Mouse (Mus musculus): ENCODE measurements around the gene Bcat1.

DNA sequence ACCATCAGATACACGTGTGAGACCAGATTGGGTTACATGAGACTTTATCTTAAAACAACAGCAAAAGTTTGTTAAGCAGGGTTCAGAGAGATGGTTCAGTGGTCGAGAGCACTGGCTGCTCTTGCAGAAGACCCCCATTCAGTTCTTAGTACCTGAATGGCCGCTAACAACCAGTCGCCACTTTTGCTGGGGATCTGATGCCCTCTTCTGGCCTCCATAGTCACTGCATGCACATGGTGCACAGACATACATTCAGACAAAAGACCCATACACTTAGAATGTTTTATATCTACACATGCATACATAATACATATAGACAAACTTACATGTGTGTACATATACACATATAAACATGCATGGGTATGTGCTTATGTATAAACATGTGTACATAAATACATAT is 86.8 kb downstream of the Bcat1 start:
- TF ChIP-seq TCF12 (IDR thresholded peaks at IDR 0.05; ENCODE audit: insufficient read depth, poor library complexity, severe bottlenecking) (no peak), POLR2A (IDR thresholded peaks at IDR 0.05; ENCODE audit: insufficient read length, low read depth) (no peak), USF1 (IDR thresholded peaks at IDR 0.05; ENCODE audit: low read depth) (no peak), MAX (IDR thresholded peaks at IDR 0.05; ENCODE audit: low read depth) (no peak), E2F4 (IDR thresholded peaks at IDR 0.05; ENCODE audit: insufficient read depth) (no peak), POLR2AphosphoS2 (IDR thresholded peaks at IDR 0.05; ENCODE audit: insufficient read length, low read depth) (no peak), MYOG (IDR thresholded peaks at IDR 0.05; ENCODE audit: control insufficient read depth in 1 of 3, insufficient read depth in 1 of 3, insufficient read length in 2 of 3, low read depth in 2 of 3) (no peak), MYOD1 (IDR thresholded peaks at IDR 0.05; ENCODE audit: control insufficient read depth in 1 of 3, insufficient read length in 2 of 3, low read depth in 2 of 3) (no peak), CEBPB (IDR thresholded peaks at IDR 0.05; ENCODE audit: insufficient read depth, poor library complexity, severe bottlenecking) (no peak), SRF (IDR thresholded peaks at IDR 0.05; ENCODE audit: control insufficient read depth, insufficient read length, low read depth) (no peak), REST (IDR thresholded peaks at IDR 0.05; ENCODE audit: insufficient read depth, insufficient read length) (no peak), TCF3 (IDR thresholded peaks at IDR 0.05; ENCODE audit: insufficient read length, low read depth) (no peak)

Data from myocyte (in vitro differentiated cells).